In the genomic region with DNA sequence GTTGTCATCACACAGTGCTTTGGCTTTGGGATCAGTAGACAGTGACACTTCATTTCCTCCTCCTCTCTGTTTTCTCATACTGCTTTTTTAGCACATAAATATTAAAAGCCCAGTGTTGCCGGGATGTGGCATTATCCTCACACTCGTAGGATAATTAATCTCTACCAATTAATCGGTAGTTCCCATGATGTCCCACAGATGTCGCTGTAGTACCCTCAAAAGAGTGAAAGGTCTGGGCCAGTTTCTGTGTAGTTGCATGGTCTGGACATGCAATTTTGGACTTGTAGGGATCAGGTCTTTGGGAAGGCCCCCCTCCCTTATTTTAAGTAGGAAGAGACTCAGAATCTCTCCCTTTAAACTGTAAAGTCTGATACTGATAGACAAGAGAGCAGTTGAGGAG, we compare ENCODE assay signal across 10 mouse cellular contexts. TPM values are rescaled to one million over a fixed set of nuclear protein-coding genes. Genes with fewer than 3 reads are reported as not detected.
DNase-seq lines count a peak whose midpoint lies in the region; ATAC-seq lines count a peak whose summit lies in the region.
"Had no signal": no experiment of that assay in that cellular context is flagged by ENCODE, and none has a peak within 500 bp of the region (broad histone marks: within the 10 kb centered on the region; RNA-seq: fewer than 3 reads in every experiment).

No protein-coding gene starts in this region.

- no peak overlapping the region for H3K4me2 ChIP-seq in hindbrain, embryonic 14.5 days (replicated peaks)
- H3K4me2 ChIP-seq in hindbrain, embryonic 16.5 days (ENCODE audit: low read length): no peak overlapping the region

- no peak overlapping the region for H3K27ac ChIP-seq in hindbrain, embryonic 14.5 days
- no peak overlapping the region for H3K27ac ChIP-seq in hindbrain, embryonic 16.5 days (ENCODE audit: low read depth, low read length)

- peak; percentile 69 for DNase-seq in hindbrain, embryonic 14.5 days (ENCODE audit: low spot score)
- peak; percentile 63 for DNase-seq in testis, postnatal 10 days (ENCODE audit: low spot score)
- DNase-seq in testis, postnatal 14 days (ENCODE audit: low spot score): no peak
- DNase-seq in naive thymus-derived CD4-positive, alpha-beta T cell, adult 2 months (ENCODE audit: low read depth): peak; percentile 28
- DNase-seq in c-Kit-positive CD71-positive TER-119-positive erythroid progenitor cells, embryonic 14.5 days (ENCODE audit: low spot score): no peak

- peaks cover 100% of the 10 kb centered on the region for H3K36me3 ChIP-seq in hindbrain, embryonic 14.5 days (replicated peaks; ENCODE audit: control insufficient read depth, insufficient read depth)
- H3K36me3 ChIP-seq in hindbrain, embryonic 16.5 days (ENCODE audit: control insufficient read depth, insufficient read depth, low read length): peaks cover 51% of the 10 kb centered on the region

- no peaks in the 10 kb centered on the region for H3K9me3 ChIP-seq in hindbrain, embryonic 14.5 days (ENCODE audit: control insufficient read depth, low read length)
- H3K9me3 ChIP-seq in hindbrain, embryonic 16.5 days (ENCODE audit: control insufficient read depth, low read length): no peaks in the 10 kb centered on the region

- ATAC-seq in hindbrain, embryonic 14.5 days (ENCODE audit: low FRiP score): no peak
- ATAC-seq in hindbrain, embryonic 16.5 days: no peak
- ATAC-seq in common myeloid progenitor, adult 5-6 weeks (replicated peaks; ENCODE audit: low read depth, poor library complexity, severe bottlenecking): peak; percentile 62; the same call in 1 of the 2 replicates
- ATAC-seq in granulocyte monocyte progenitor cell, adult 5-6 weeks (replicated peaks; ENCODE audit: poor library complexity, severe bottlenecking): no peak

- no peak overlapping the region for H3K4me3 ChIP-seq in hindbrain, embryonic 14.5 days (replicated peaks; ENCODE audit: low read length)
- no peak overlapping the region for H3K4me3 ChIP-seq in hindbrain, embryonic 16.5 days (ENCODE audit: low read length)
- H3K4me3 ChIP-seq: myocyte had no signal

- no peaks in the 10 kb centered on the region for H3K4me1 ChIP-seq in hindbrain, embryonic 14.5 days (replicated peaks; ENCODE audit: control insufficient read depth, insufficient read depth, low read length)
- H3K4me1 ChIP-seq in hindbrain, embryonic 16.5 days (ENCODE audit: control insufficient read depth, insufficient read depth, low read depth, low read length): no peaks in the 10 kb centered on the region

- H3K27me3 ChIP-seq in hindbrain, embryonic 14.5 days (ENCODE audit: control insufficient read depth, insufficient read depth, low read length): no peaks in the 10 kb centered on the region
- H3K27me3 ChIP-seq in hindbrain, embryonic 16.5 days (replicated peaks; ENCODE audit: control insufficient read depth, insufficient read depth, low read length): no peaks in the 10 kb centered on the region

- 24% methylated on average over 4 of the region's 4 CpGs for WGBS in hindbrain, embryonic 14.5 days
- 21% methylated on average over 4 of the region's 4 CpGs for WGBS in hindbrain, embryonic 16.5 days

- no peak overlapping the region for H3K9ac ChIP-seq in hindbrain, embryonic 14.5 days
- no peak overlapping the region for H3K9ac ChIP-seq in hindbrain, embryonic 16.5 days (ENCODE audit: low read depth, low read length)

RNA-seq across cellular contexts. Expression of gene Spaca9, which starts 18.8 kb away (rescaled TPM):
- polyA plus RNA-seq in hindbrain, embryonic 14.5 days (2014; fragmentation: Nextera tagmentation; extraction: Ambion mirVana): 4.1 and 6.2 TPM in 2 replicates
- polyA plus RNA-seq in hindbrain, embryonic 16.5 days (2015; fragmentation: Nextera tagmentation; extraction: Ambion mirVana): 3.2 and 3.4 TPM in 2 replicates
- total RNA-seq in common myeloid progenitor, adult 5-6 weeks (2017): 2.5 and 6.6 TPM in 2 replicates
- total RNA-seq in granulocyte monocyte progenitor cell, adult 5-6 weeks (2014; fragmentation: Nextera tagmentation): 5.0 TPM in 1 of 2 replicates, not detected in the other
- total RNA-seq in granulocyte monocyte progenitor cell, adult 5-6 weeks (2017): 4.8 and 4.9 TPM in 2 replicates

RNA-seq across cellular contexts. Expression of gene Ak8, which starts 19.3 kb away (rescaled TPM):
- polyA plus RNA-seq in hindbrain, embryonic 14.5 days (2014; fragmentation: Nextera tagmentation; extraction: Ambion mirVana): 2.2 and 2.7 TPM in 2 replicates
- 2.9 and 3.3 TPM in 2 replicates for polyA plus RNA-seq in hindbrain, embryonic 16.5 days (2015; fragmentation: Nextera tagmentation; extraction: Ambion mirVana)
- 1.6 TPM in 1 of 2 replicates, not detected in the other for total RNA-seq in common myeloid progenitor, adult 5-6 weeks (2017)
- not detected in 2 replicates for total RNA-seq in granulocyte monocyte progenitor cell, adult 5-6 weeks (2014; fragmentation: Nextera tagmentation)
- not detected in 2 replicates for total RNA-seq in granulocyte monocyte progenitor cell, adult 5-6 weeks (2017)

RNA-seq across cellular contexts. Expression of gene Tsc1, which starts 39.7 kb away (rescaled TPM):
- polyA plus RNA-seq in hindbrain, embryonic 14.5 days (2014; fragmentation: Nextera tagmentation; extraction: Ambion mirVana): 29.2 and 29.4 TPM in 2 replicates
- 28.8 and 30.6 TPM in 2 replicates for polyA plus RNA-seq in hindbrain, embryonic 16.5 days (2015; fragmentation: Nextera tagmentation; extraction: Ambion mirVana)
- total RNA-seq in common myeloid progenitor, adult 5-6 weeks (2017): 14.5 and 18.7 TPM in 2 replicates
- 17.4 and 23.7 TPM in 2 replicates for total RNA-seq in granulocyte monocyte progenitor cell, adult 5-6 weeks (2014; fragmentation: Nextera tagmentation)
- total RNA-seq in granulocyte monocyte progenitor cell, adult 5-6 weeks (2017): 11.1 and 12.4 TPM in 2 replicates

RNA-seq across cellular contexts. Expression of gene Gfi1b, which starts 58.9 kb away (rescaled TPM):
- polyA plus RNA-seq in hindbrain, embryonic 14.5 days (2014; fragmentation: Nextera tagmentation; extraction: Ambion mirVana): not detected in 2 replicates
- polyA plus RNA-seq in hindbrain, embryonic 16.5 days (2015; fragmentation: Nextera tagmentation; extraction: Ambion mirVana): not detected in 2 replicates
- total RNA-seq in common myeloid progenitor, adult 5-6 weeks (2017): 29.5 and 30.7 TPM in 2 replicates
- total RNA-seq in granulocyte monocyte progenitor cell, adult 5-6 weeks (2014; fragmentation: Nextera tagmentation): 1.4 TPM in 1 of 2 replicates, not detected in the other
- total RNA-seq in granulocyte monocyte progenitor cell, adult 5-6 weeks (2017): 1.9 and 2.0 TPM in 2 replicates
- polyA plus RNA-seq: intestine, embryonic 14.5 days; myocyte had no signal

Comparison
In these comparisons a context has a peak if more than half of its experiments do, and no peak if none do; other contexts are left out.
1. DNase-seq: peak in hindbrain, embryonic 14.5 days (single experiment), testis, postnatal 10 days (single experiment) and naive thymus-derived CD4-positive, alpha-beta T cell, adult 2 months (single experiment); none in testis, postnatal 14 days (single experiment) and c-Kit-positive CD71-positive TER-119-positive erythroid progenitor cells, embryonic 14.5 days (single experiment).